Comparison of ENCODE assay signal across 9 mouse cellular contexts in genomic region chr11:96642173-96643140, GRCm38 (mm10).
A peak's percentile ranks its signal among the peaks of the same experiment; 100 is the strongest.
DNase-seq lines count a peak whose midpoint lies in the region; ATAC-seq and TF ChIP-seq lines count a peak whose summit lies in the region.
"Had no signal": no experiment of that assay in that cellular context is flagged by ENCODE, and none has a peak within 500 bp of the region (broad histone marks: within the 10 kb centered on the region; RNA-seq: fewer than 3 reads in every experiment).

No protein-coding gene starts in this region.

- H3K27ac ChIP-seq in heart, embryonic 16.5 days (ENCODE audit: low read length) = peak overlapping the region; percentile 46
- H3K27ac ChIP-seq in brown adipose tissue, adult 24 weeks (replicated peaks; ENCODE audit: low read depth, low read length) = peak overlapping the region; percentile 62
- no peak overlapping the region for H3K27ac ChIP-seq in forebrain, embryonic 12.5 days
- H3K27ac ChIP-seq in forebrain, postnatal 0 days (ENCODE audit: low read depth, low read length) = no peak overlapping the region

- no peaks in the 10 kb centered on the region for H3K36me3 ChIP-seq in heart, embryonic 16.5 days (ENCODE audit: control insufficient read depth, insufficient read depth)
- H3K36me3 ChIP-seq in forebrain, embryonic 12.5 days (replicated peaks) = no peaks in the 10 kb centered on the region
- no peaks in the 10 kb centered on the region for H3K36me3 ChIP-seq in forebrain, postnatal 0 days (ENCODE audit: insufficient read depth)

- intact Hi-C loops in heart, postnatal 14 days (cut with DNase I) = no loop called here

- no peak for DNase-seq in heart, postnatal 14 days
- peak; percentile 18 to 53 for DNase-seq in kidney, postnatal 25 days
- DNase-seq in natural killer cell, adult 2 months (ENCODE audit: low spot score in 2 of 2) = peak; percentile 33 to 47
- no peak for DNase-seq in gastrocnemius, postnatal 4 days (ENCODE audit: low spot score in 2 of 2)
- no peak for DNase-seq in forebrain, postnatal 0 days
- DNase-seq: gastrocnemius, postnatal 14 days had no signal

- H3K9ac ChIP-seq in heart, embryonic 16.5 days (ENCODE audit: low read length) = no peak overlapping the region
- H3K9ac ChIP-seq in forebrain, embryonic 12.5 days = no peak overlapping the region
- H3K9ac ChIP-seq in forebrain, postnatal 0 days = no peak overlapping the region

- H3K27me3 ChIP-seq in heart, embryonic 16.5 days (ENCODE audit: control insufficient read depth, insufficient read depth, low read length) = peaks cover 2% of the 10 kb centered on the region; the same call in 1 of the 2 replicates
- 0 out of 2 replicates have a peak, but pooled peaks cover 5% of the 10 kb centered on the region for H3K27me3 ChIP-seq in forebrain, embryonic 12.5 days
- H3K27me3 ChIP-seq in forebrain, postnatal 0 days (ENCODE audit: insufficient read depth, low read length) = no peaks in the 10 kb centered on the region

- WGBS in heart, embryonic 16.5 days = 61% methylated on average over 17 of the region's 17 CpGs
- WGBS in forebrain, embryonic 12.5 days = 85% methylated on average over 17 of the region's 17 CpGs
- 82% methylated on average over 17 of the region's 17 CpGs for WGBS in forebrain, postnatal 0 days

- no peak overlapping the region for H3K4me3 ChIP-seq in heart, embryonic 16.5 days (ENCODE audit: low read length)
- no peak overlapping the region for H3K4me3 ChIP-seq in brown adipose tissue, adult 24 weeks (ENCODE audit: insufficient read depth, low read depth, low read length)
- no peak overlapping the region for H3K4me3 ChIP-seq in forebrain, embryonic 12.5 days (replicated peaks)
- H3K4me3 ChIP-seq in forebrain, postnatal 0 days (ENCODE audit: low read depth, low read length) = no peak overlapping the region

- no peak overlapping the region for H3K4me2 ChIP-seq in heart, embryonic 16.5 days (ENCODE audit: low read depth, low read length)
- no peak overlapping the region for H3K4me2 ChIP-seq in forebrain, embryonic 12.5 days
- H3K4me2 ChIP-seq in forebrain, postnatal 0 days (ENCODE audit: low read depth) = no peak overlapping the region

- H3K4me1 ChIP-seq in heart, embryonic 16.5 days (ENCODE audit: control insufficient read depth, insufficient read depth, low read length) = no peaks in the 10 kb centered on the region
- peaks cover 10% of the 10 kb centered on the region; the same call in 1 of the 2 replicates for H3K4me1 ChIP-seq in brown adipose tissue, adult 24 weeks (ENCODE audit: control insufficient read depth, insufficient read depth, insufficient read length, low read length)
- H3K4me1 ChIP-seq in forebrain, embryonic 12.5 days = peaks cover 27% of the 10 kb centered on the region
- no peaks in the 10 kb centered on the region for H3K4me1 ChIP-seq in forebrain, postnatal 0 days (ENCODE audit: insufficient read depth)

- peak; percentile 63; the same call in 1 of the 2 replicates for ATAC-seq in heart, embryonic 16.5 days (replicated peaks; ENCODE audit: extremely low read depth, insufficient read depth, low FRiP score)
- no peak for ATAC-seq in forebrain, embryonic 12.5 days (ENCODE audit: low FRiP score)
- ATAC-seq in forebrain, postnatal 0 days = no peak

- H3K9me3 ChIP-seq in heart, embryonic 16.5 days (replicated peaks; ENCODE audit: control insufficient read depth, low read length) = no peaks in the 10 kb centered on the region
- H3K9me3 ChIP-seq in forebrain, embryonic 12.5 days = no peaks in the 10 kb centered on the region
- H3K9me3 ChIP-seq in forebrain, postnatal 0 days (ENCODE audit: low read length) = no peaks in the 10 kb centered on the region

- TF ChIP-seq CTCF in forebrain, postnatal 0 days (IDR thresholded peaks at IDR 0.05; ENCODE audit: low read depth) = no peak

Comparison
In these comparisons a context has a peak if more than half of its experiments do, and no peak if none do; other contexts are left out.
1. H3K27ac ChIP-seq: peak in heart, embryonic 16.5 days (single experiment) and brown adipose tissue, adult 24 weeks (single experiment); none in forebrain, embryonic 12.5 days (single experiment) and forebrain, postnatal 0 days (single experiment).
2. DNase-seq: peak in kidney, postnatal 25 days (2 of 2) and natural killer cell, adult 2 months (2 of 2); none in heart, postnatal 14 days (0 of 2), gastrocnemius, postnatal 4 days (0 of 2) and forebrain, postnatal 0 days (single experiment).